Mouse (Mus musculus) heart, adult 2 months (tissue): ENCODE results near the gene Kifc1. TPM values are rescaled to one million over a fixed set of nuclear protein-coding genes. Genes with fewer than 3 reads are reported as not detected.
"Not testable (repeated sequence)": the region's sequence is repeated elsewhere in the genome, so short reads cannot be mapped to it uniquely, and the experiment has no call there.

Experiments
- DNase-seq, 2 experiments: peaks; one replicate each; pipeline ENCODE4 v3.0.0; 2021
- H3K27ac ChIP-seq: fragments of 200-600 bp; 2 replicates; pipeline ENCODE4 v1.8.1; 2022
- H3K27me3 ChIP-seq: fragments of 200-500 bp; 2 replicates; pipeline ENCODE4 v1.6.1; 2012; ENCODE audit warnings: mild to moderate bottlenecking, low read length, inconsistent platforms, mixed read lengths; ENCODE audit not compliant: control insufficient read depth, insufficient read depth
- H3K36me3 ChIP-seq: fragments of 200-500 bp; 2 replicates; pipeline ENCODE4 v1.6.1; 2012; ENCODE audit warnings: low read length, inconsistent platforms; ENCODE audit not compliant: control insufficient read depth, insufficient read depth
- H3K4me1 ChIP-seq: fragments of 200-500 bp; 2 replicates; pipeline ENCODE4 v1.6.1; 2011; ENCODE audit warnings: low read length; ENCODE audit not compliant: control insufficient read depth, insufficient read depth
- H3K4me3 ChIP-seq: fragments of 200-600 bp; 2 replicates; pipeline ENCODE4 v1.8.1; 2022
- H3K79me2 ChIP-seq: fragments of 200-500 bp; replicated peaks from 2 replicates; pipeline ENCODE4 v1.6.1; 2012; ENCODE audit warnings: mild to moderate bottlenecking, inconsistent platforms, low read length, moderate library complexity, mixed read lengths; ENCODE audit not compliant: control insufficient read depth, insufficient read depth
- H3K9ac ChIP-seq: fragments of 200-500 bp; 2 replicates; pipeline ENCODE4 v1.6.1; 2012; ENCODE audit warnings: low read depth, mild to moderate bottlenecking, control low read depth, inconsistent platforms, low read length, mixed read lengths
- CTCF ChIP-seq: fragments of 200-600 bp; IDR thresholded peaks from 2 replicates; pipeline ENCODE4 v1.8.1; 2022; ENCODE audit warnings: antibody characterized with exemption, mild to moderate bottlenecking, moderate library complexity
- EP300 ChIP-seq: fragments of 200-500 bp; IDR thresholded peaks from 2 replicates; pipeline ENCODE4 v1.6.1; 2011; ENCODE audit warnings: low read depth, low read length, control low read depth; ENCODE audit not compliant: insufficient read depth
- POLR2A ChIP-seq: fragments of 200-500 bp; IDR thresholded peaks from 2 replicates; pipeline ENCODE4 v1.6.1; 2011; ENCODE audit warnings: mild to moderate bottlenecking, low read depth, low read length, control low read depth; ENCODE audit not compliant: insufficient read depth
- whole genome bisulfite sequencing: fragments of 180-500 bp; shearing (Covaris S2); methylation state at CpG from one replicate; pipeline ENCODE4 v1.1.7; 2018; 5-methylcytosine and 5-hydroxymethylcytosine counted together
- intact Hi-C: fragments of 180-260 bp; cut with DNase I; formaldehyde crosslinking; loops from one replicate; pipeline ENCODE4 v1.15.1; 2025
- polyA plus RNA-seq: library from polyadenylated mRNA; depleted of rRNA; stranded (reverse); fragments of >200 nt; gene quantifications from 2 replicates; pipeline ENCODE4 v1.2.3, GENCODE M21; 2012
- total RNA-seq, 2 experiments: library from RNA; stranded (reverse); gene quantifications; 2 replicates each; pipeline ENCODE4 v1.2.3; 2021

Gene Kifc1
- total and polyA plus RNA-seq, 3 experiments = 0.57 to 0.66 (median 0.59) TPM

- Histone ChIP-seq H3K27me3 (no peaks in the 10 kb centered on the region), H3K79me2 (no peaks in the 10 kb centered on the region), H3K4me3 (no peak overlapping the region), H3K27ac (no peak overlapping the region), H3K4me1 (no peaks in the 10 kb centered on the region; the same call in 1 of the 2 replicates), H3K36me3 (no peaks in the 10 kb centered on the region), H3K9ac (no peak overlapping the region)
- TF ChIP-seq POLR2A (no peak), EP300 (no peak), CTCF (no peak)
- intact Hi-C loops = no loop called here
- no peak for DNase-seq
- WGBS = 49% methylated on average over 7 of the region's 7 CpGs
Observed at GRCm38 (mm10) chr17:33902491-33902890, 12.0 kb upstream of the Kifc1 start.

GRCm38 (mm10) chr17:33902079-33902478 is 11.6 kb upstream of the Kifc1 start:
- no peaks in the 10 kb centered on the region; the same call in 1 of the 2 replicates for H3K4me1 ChIP-seq
- WGBS = 40% methylated on average over 4 of the region's 4 CpGs
- H3K79me2 ChIP-seq = no peaks in the 10 kb centered on the region
- intact Hi-C loops = no loop called here
- no peaks in the 10 kb centered on the region for H3K36me3 ChIP-seq
- H3K27ac ChIP-seq = no peak overlapping the region
- no peak overlapping the region for H3K4me3 ChIP-seq
- no peak overlapping the region for H3K9ac ChIP-seq
- TF ChIP-seq CTCF (no peak), EP300 (no peak), POLR2A (no peak)
- H3K27me3 ChIP-seq = no peaks in the 10 kb centered on the region
- DNase-seq = no peak

GRCm38 (mm10) chr17:33901653-33902052 is 11.2 kb upstream of the Kifc1 start:
- no peak overlapping the region for H3K27ac ChIP-seq
- H3K4me1 ChIP-seq = no peaks in the 10 kb centered on the region; the same call in 1 of the 2 replicates
- H3K4me3 ChIP-seq = no peak overlapping the region
- no peaks in the 10 kb centered on the region for H3K36me3 ChIP-seq
- 54% methylated on average over 4 of the region's 4 CpGs for WGBS
- H3K79me2 ChIP-seq = no peaks in the 10 kb centered on the region
- H3K27me3 ChIP-seq = no peaks in the 10 kb centered on the region
- no peak for DNase-seq
- TF ChIP-seq EP300 = no peak
- no peak overlapping the region for H3K9ac ChIP-seq
- intact Hi-C loops = no loop called here

GRCm38 (mm10) chr17:33900989-33901314 is 10.5 kb upstream of the Kifc1 start:
- no peak for DNase-seq
- Histone ChIP-seq H3K27ac (no peak overlapping the region), H3K4me1 (no peaks in the 10 kb centered on the region; the same call in 1 of the 2 replicates), H3K4me3 (no peak overlapping the region), H3K36me3 (no peaks in the 10 kb centered on the region), H3K9ac (no peak overlapping the region), H3K79me2 (no peaks in the 10 kb centered on the region), H3K27me3 (no peaks in the 10 kb centered on the region)
- TF ChIP-seq POLR2A = no peak
- no peak for TF ChIP-seq CTCF
- no peak for TF ChIP-seq EP300
- 74% methylated on average over 4 of the region's 4 CpGs for WGBS
- intact Hi-C loops = no loop called here

GRCm38 (mm10) chr17:33900281-33900988 is 10.0 kb upstream of the Kifc1 start:
- WGBS = 61% methylated on average over 7 of the region's 7 CpGs
- Histone ChIP-seq H3K79me2 (no peaks in the 10 kb centered on the region), H3K4me3 (no peak overlapping the region), H3K4me1 (no peaks in the 10 kb centered on the region; the same call in 1 of the 2 replicates), H3K27ac (no peak overlapping the region), H3K36me3 (no peaks in the 10 kb centered on the region), H3K27me3 (no peaks in the 10 kb centered on the region), H3K9ac (no peak overlapping the region)
- TF ChIP-seq EP300 (no peak), CTCF (no peak), POLR2A (no peak)
- DNase-seq = no peak
- intact Hi-C loops = no loop called here

- no peak overlapping the region for H3K27ac ChIP-seq
- no peaks in the 10 kb centered on the region for H3K36me3 ChIP-seq
- TF ChIP-seq POLR2A = no peak
- TF ChIP-seq CTCF = no peak
- TF ChIP-seq EP300 = no peak
- 78% methylated on average over 4 of the region's 4 CpGs for WGBS
- no peaks in the 10 kb centered on the region for H3K27me3 ChIP-seq
- DNase-seq = no peak
- intact Hi-C loops = loop anchor here (5.0 kb wide), 1 partner anchor 83 kb away; no protein-coding TSS in a partner anchor
- no peak overlapping the region for H3K4me3 ChIP-seq
- no peak overlapping the region for H3K9ac ChIP-seq
- no peaks in the 10 kb centered on the region; the same call in 1 of the 2 replicates for H3K4me1 ChIP-seq
- H3K79me2 ChIP-seq = no peaks in the 10 kb centered on the region
Observed at GRCm38 (mm10) chr17:33899642-33900041, 9.2 kb upstream of the Kifc1 start.

- not testable (repeated sequence) for H3K36me3 ChIP-seq, H3K79me2 ChIP-seq, H3K4me3 ChIP-seq, H3K27me3 ChIP-seq, H3K4me1 ChIP-seq, DNase-seq, H3K27ac ChIP-seq, H3K9ac ChIP-seq
- intact Hi-C loops = loop anchor here (5.0 kb wide), 1 partner anchor 84 kb away; no protein-coding TSS in a partner anchor
- 67% methylated on average over 4 of the region's 4 CpGs for WGBS
Observed at GRCm38 (mm10) chr17:33898193-33898592, 7.7 kb upstream of the Kifc1 start.
